Mouse (Mus musculus) bone marrow, adult 2 months (tissue): ENCODE measurements around the gene Me1. TPM values are rescaled to one million over a fixed set of nuclear protein-coding genes. Genes with fewer than 3 reads are reported as not detected.

Experiments used
- H3K27ac ChIP-seq: fragments of 200-500 bp; 2 replicates; pipeline ENCODE4 v1.5.1; 2012; ENCODE audit warnings: low read depth, mild to moderate bottlenecking, control low read depth, inconsistent platforms, low read length; ENCODE audit not compliant: control insufficient read depth, poor library complexity, insufficient read depth
- H3K4me1 ChIP-seq: fragments of 200-500 bp; 2 replicates; pipeline ENCODE4 v1.6.1; 2011; ENCODE audit warnings: low read length; ENCODE audit not compliant: control insufficient read depth, insufficient read depth
- H3K4me3 ChIP-seq: fragments of 200-500 bp; replicated peaks from 2 replicates; pipeline ENCODE3; 2011; ENCODE audit warnings: mild to moderate bottlenecking, low read depth, low read length, control low read depth; ENCODE audit not compliant: control insufficient read depth
- CTCF ChIP-seq: fragments of 200-500 bp; IDR thresholded peaks from 2 replicates; pipeline ENCODE4 v1.5.1; 2011; ENCODE audit warnings: low read length, control low read depth; ENCODE audit not compliant: control insufficient read depth, insufficient read depth
- POLR2A ChIP-seq: fragments of 200-500 bp; IDR thresholded peaks from 2 replicates; pipeline ENCODE4 v1.6.1; 2011; ENCODE audit warnings: low read depth, mild to moderate bottlenecking, control low read depth, low read length, borderline replicate concordance; ENCODE audit not compliant: control insufficient read depth
- WGBS: fragments of 180-500 bp; shearing (Covaris S2); methylation state at CpG from one replicate; pipeline ENCODE4 v1.1.7; 2018; 5-methylcytosine and 5-hydroxymethylcytosine counted together
- polyA plus RNA-seq: library from polyadenylated mRNA; stranded (reverse); fragments of >200 nt; gene quantifications from 2 replicates; pipeline ENCODE4 v1.2.4, GENCODE M21; 2011; ENCODE audit warnings: low replicate concordance; ENCODE audit not compliant: missing spikeins, insufficient read depth, insufficient read length

The Me1 gene
- polyA plus RNA-seq, 1 experiment, result 3.0 TPM

- TF ChIP-seq CTCF (no peak), POLR2A (no peak)
- Histone ChIP-seq H3K27ac (no peak overlapping the region), H3K4me1 (no peaks in the 10 kb centered on the region), H3K4me3 (no peak overlapping the region)
- WGBS, result 81% methylated on average over 5 of the region's 5 CpGs
Measured at GRCm38 (mm10) chr9:86717119-86717518, 21.4 kb upstream of the Me1 start.

- Histone ChIP-seq H3K4me3 (no peak overlapping the region), H3K4me1 (no peaks in the 10 kb centered on the region), H3K27ac (no peak overlapping the region)
- 58% methylated on average over 2 of the region's 2 CpGs for WGBS
- no peak for TF ChIP-seq POLR2A
- TF ChIP-seq CTCF, result no peak
Measured at GRCm38 (mm10) chr9:86716540-86716939, 20.8 kb upstream of the Me1 start.

- H3K27ac ChIP-seq, result no peak overlapping the region
- TF ChIP-seq POLR2A (no peak), CTCF (no peak)
- no peaks in the 10 kb centered on the region; the same call in 1 of the 2 replicates for H3K4me1 ChIP-seq
- H3K4me3 ChIP-seq, result no peak overlapping the region
- WGBS, result 83% methylated on average over 3 of the region's 3 CpGs
Measured at GRCm38 (mm10) chr9:86714089-86714488, 18.3 kb upstream of the Me1 start.

- TF ChIP-seq CTCF (no peak), POLR2A (no peak)
- no peaks in the 10 kb centered on the region; the same call in 1 of the 2 replicates for H3K4me1 ChIP-seq
- no peak overlapping the region for H3K27ac ChIP-seq
- H3K4me3 ChIP-seq, result no peak overlapping the region
- WGBS, result 70% methylated on average over 2 of the region's 2 CpGs
Measured at GRCm38 (mm10) chr9:86712648-86713047, 16.9 kb upstream of the Me1 start.

- TF ChIP-seq POLR2A, result no peak
- no peak for TF ChIP-seq CTCF
- Histone ChIP-seq H3K4me1 (no peaks in the 10 kb centered on the region; the same call in 1 of the 2 replicates), H3K4me3 (no peak overlapping the region), H3K27ac (no peak overlapping the region)
- WGBS, result 72% methylated on average over 2 of the region's 2 CpGs
Measured at GRCm38 (mm10) chr9:86710091-86710634, 14.4 kb upstream of the Me1 start.

- H3K27ac ChIP-seq, result no peak overlapping the region
- H3K4me1 ChIP-seq, result no peaks in the 10 kb centered on the region; the same call in 1 of the 2 replicates
- no peak overlapping the region for H3K4me3 ChIP-seq
- no peak for TF ChIP-seq POLR2A
- TF ChIP-seq CTCF, result no peak
- WGBS, result 66% methylated on average over 6 of the region's 6 CpGs
Measured at GRCm38 (mm10) chr9:86708921-86709320, 13.2 kb upstream of the Me1 start.

GRCm38 (mm10) chr9:86707431-86707830, 11.7 kb upstream of the Me1 start:
- no peak for TF ChIP-seq POLR2A
- no peak for TF ChIP-seq CTCF
- 63% methylated on average over 1 of the region's 1 CpGs for WGBS
- Histone ChIP-seq H3K4me1 (no peaks in the 10 kb centered on the region; the same call in 1 of the 2 replicates), H3K4me3 (no peak overlapping the region), H3K27ac (no peak overlapping the region)

- H3K4me3 ChIP-seq, result no peak overlapping the region
- no peak overlapping the region for H3K27ac ChIP-seq
- TF ChIP-seq POLR2A, result no peak
- no peak for TF ChIP-seq CTCF
- no peaks in the 10 kb centered on the region for H3K4me1 ChIP-seq
- WGBS, result 56% methylated on average over 2 of the region's 2 CpGs
Measured at GRCm38 (mm10) chr9:86701844-86702243, 6.1 kb upstream of the Me1 start.

- H3K27ac ChIP-seq, result no peak overlapping the region
Measured at GRCm38 (mm10) chr9:86701264-86701663, 5.5 kb upstream of the Me1 start.

More at GRCm38 (mm10) chr9:86701264-86701663, 5.5 kb upstream of the Me1 start:
- Histone ChIP-seq H3K4me1 (no peaks in the 10 kb centered on the region), H3K4me3 (no peak overlapping the region)
- TF ChIP-seq POLR2A (no peak), CTCF (no peak)
- 72% methylated on average over 5 of the region's 5 CpGs for WGBS
